Mouse (Mus musculus) limb, embryonic 11.5 days (tissue): ENCODE measurements around the gene 0610010K14Rik. TPM values are rescaled to one million over a fixed set of nuclear protein-coding genes. Genes with fewer than 3 reads are reported as not detected.

Source experiments
- ATAC-seq: fragments of 200-750 bp; cut with Nextera tagmentation; 2 replicates; pipeline ENCODE4 v1.8.0; 2017; ENCODE audit warnings: low read depth; ENCODE audit not compliant: insufficient number of reproducible peaks, low FRiP score, low TSS enrichment
- DNase-seq: peaks from one replicate; pipeline ENCODE4 v3.0.0-alpha.2; 2015; ENCODE audit warnings: low spot score
- H3K27ac ChIP-seq: fragments of 300-500 bp; sonication (generic); replicated peaks from 2 replicates; pipeline ENCODE4 v1.5.1; 2014; ENCODE audit warnings: low read depth, mild to moderate bottlenecking, low read length
- H3K27me3 ChIP-seq: fragments of 300-500 bp; sonication (generic); 2 replicates; pipeline ENCODE4 v1.6.1; 2014; ENCODE audit warnings: mild to moderate bottlenecking, low read length, mixed read lengths; ENCODE audit not compliant: control insufficient read depth, insufficient read depth
- H3K36me3 ChIP-seq: fragments of 300-500 bp; sonication (generic); 2 replicates; pipeline ENCODE4 v1.6.1; 2014; ENCODE audit warnings: mild to moderate bottlenecking, low read length, moderate library complexity, mixed read lengths; ENCODE audit not compliant: control insufficient read depth, insufficient read depth
- H3K4me1 ChIP-seq: fragments of 300-500 bp; sonication (generic); 2 replicates; pipeline ENCODE4 v1.6.1; 2014; ENCODE audit warnings: low read length, mixed read lengths; ENCODE audit not compliant: control insufficient read depth, insufficient read depth
- H3K4me2 ChIP-seq: fragments of 300-500 bp; sonication (generic); 2 replicates; pipeline ENCODE4 v1.6.1; 2014; ENCODE audit warnings: low read depth, mild to moderate bottlenecking, moderate library complexity; ENCODE audit not compliant: severe bottlenecking
- H3K4me3 ChIP-seq: fragments of 300-500 bp; sonication (generic); 2 replicates; pipeline ENCODE4 v1.5.1; 2014; ENCODE audit warnings: low read depth, low read length
- H3K9ac ChIP-seq: fragments of 300-500 bp; sonication (generic); 2 replicates; pipeline ENCODE4 v1.6.1; 2014; ENCODE audit warnings: mild to moderate bottlenecking, low read length
- H3K9me3 ChIP-seq: fragments of 300-500 bp; sonication (generic); 2 replicates; pipeline ENCODE4 v1.6.1; 2016; ENCODE audit warnings: low read length; ENCODE audit not compliant: control insufficient read depth
- WGBS: fragments of 180-500 bp; shearing (Covaris S2); extraction: QIAGEN DNeasy Blood & Tissue Kit; methylation state at CpG from one replicate; pipeline ENCODE4 v1.1.7; 2014; 5-methylcytosine and 5-hydroxymethylcytosine counted together
- polyA plus RNA-seq: library from polyadenylated mRNA; unstranded; fragments of >200 nt; fragmentation: Nextera tagmentation; extraction: Ambion mirVana; gene quantifications from 2 replicates; pipeline ENCODE4 v1.2.1, GENCODE M21; 2014

0610010K14Rik gene
- polyA plus RNA-seq, 1 experiment from 2014 or later = 216 TPM

DNA sequence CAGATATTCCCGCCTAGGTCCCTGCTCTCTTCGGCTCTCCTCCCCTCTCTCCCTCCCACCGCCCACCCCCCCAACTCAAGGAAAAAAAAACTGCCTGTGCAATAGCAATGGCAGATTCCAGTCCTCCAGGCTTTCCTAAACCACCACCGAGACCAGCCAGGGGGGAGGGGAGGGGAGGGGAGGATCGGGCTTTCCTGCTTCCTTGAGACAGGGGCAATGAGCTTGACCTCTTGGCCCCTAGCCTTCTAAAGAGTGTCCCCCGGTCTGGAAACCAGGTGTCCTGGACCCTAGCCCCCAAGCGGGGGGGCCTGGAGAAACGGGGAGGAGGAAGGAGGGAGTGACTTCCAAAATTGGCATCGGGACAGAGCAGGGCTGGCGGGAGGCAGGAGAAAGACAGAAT lies 5.2 kb downstream of the 0610010K14Rik start:
- Histone ChIP-seq H3K4me1 (peaks cover 23% of the 10 kb centered on the region), H3K4me2 (peak overlapping the region; percentile 61), H3K9me3 (no peaks in the 10 kb centered on the region), H3K27me3 (peaks cover 28% of the 10 kb centered on the region), H3K4me3 (peak overlapping the region; percentile 28), H3K9ac (peak overlapping the region; percentile 67), H3K27ac (no peak overlapping the region; the same call in 1 of the 2 replicates), H3K36me3 (peaks cover 7% of the 10 kb centered on the region; the same call in 1 of the 2 replicates)
- 6% methylated on average over 9 of the region's 10 CpGs for WGBS
- ATAC-seq (no peak), DNase-seq (peak; percentile 80)

DNA sequence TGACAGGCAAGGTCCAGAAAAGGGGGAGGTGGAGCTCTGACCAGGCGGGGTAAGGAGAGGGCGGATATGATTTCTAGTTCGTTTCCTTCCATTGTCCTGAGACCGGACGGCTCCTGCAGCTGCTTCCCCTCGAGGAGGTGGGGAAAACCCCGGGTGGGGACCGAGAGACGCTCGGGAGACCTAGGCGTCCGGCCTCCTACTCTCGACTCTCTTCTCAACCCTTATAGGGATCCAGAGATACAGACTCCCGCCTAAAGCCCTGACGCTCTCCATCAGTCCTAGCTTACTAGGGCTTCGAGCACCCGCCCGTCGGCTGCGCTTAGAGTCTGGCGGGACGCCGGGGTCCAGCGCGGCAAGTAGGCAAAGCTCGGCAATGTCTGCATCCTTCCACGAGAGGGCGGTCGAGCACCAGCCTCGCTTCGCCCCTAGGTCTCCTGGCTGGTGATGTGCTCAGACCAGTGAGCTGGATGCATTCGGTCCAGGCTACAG lies 7.4 kb downstream of the 0610010K14Rik start:
- ATAC-seq (peak; percentile 27; the same call in 1 of the 2 replicates), DNase-seq (peak; percentile 94)
- 2% methylated on average over 32 of the region's 32 CpGs for WGBS
- Histone ChIP-seq H3K27ac (no peak overlapping the region), H3K4me3 (peak overlapping the region; percentile 21; the same call in 1 of the 2 replicates), H3K27me3 (peaks cover 51% of the 10 kb centered on the region), H3K9ac (no peak overlapping the region), H3K4me2 (peak overlapping the region; percentile 37; the same call in 1 of the 2 replicates), H3K36me3 (peaks cover 7% of the 10 kb centered on the region; the same call in 1 of the 2 replicates), H3K9me3 (no peaks in the 10 kb centered on the region), H3K4me1 (peaks cover 20% of the 10 kb centered on the region)

DNA sequence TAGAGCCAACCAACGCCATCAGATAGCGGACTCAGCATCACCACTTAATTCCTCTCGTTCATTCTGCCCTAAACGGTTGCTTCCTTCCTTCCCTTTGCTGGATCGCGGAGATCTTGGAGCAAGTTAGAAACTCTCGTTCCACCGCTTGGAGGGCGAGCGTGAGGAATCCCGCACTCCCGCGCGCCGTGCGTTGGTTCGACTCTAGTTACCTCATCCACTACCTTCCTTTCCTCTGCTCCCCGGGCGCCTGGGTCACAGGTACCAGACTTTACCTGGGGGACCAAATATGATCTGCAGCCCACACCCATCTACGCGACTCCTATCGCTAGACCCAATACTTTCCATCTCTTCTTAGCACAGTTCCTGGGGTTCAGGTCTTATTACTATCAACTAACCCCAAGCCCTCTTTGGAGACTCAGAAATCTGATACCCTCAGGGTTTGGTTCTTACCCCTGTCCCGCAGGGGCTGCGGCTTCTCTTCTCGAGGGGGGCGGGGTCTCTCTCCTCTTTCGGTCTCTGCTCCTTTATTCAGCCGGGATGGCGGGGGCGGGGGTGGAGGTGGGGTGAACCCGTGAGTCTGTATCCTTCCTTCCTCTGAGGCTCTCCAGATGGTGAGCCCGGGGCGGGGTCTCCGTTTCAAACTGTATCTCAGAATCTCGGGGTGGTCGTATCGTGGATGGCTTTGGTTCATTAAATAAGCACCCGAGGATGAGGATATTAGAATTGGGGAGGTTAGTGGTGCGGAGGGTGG lies 8.3 kb downstream of the 0610010K14Rik start, which contains the start of gene Bcl6b:
Gene Bcl6b, minus strand, starts transcription at position 539 of the 751 bp plus-strand sequence.
- Histone ChIP-seq H3K36me3 (peaks cover 3% of the 10 kb centered on the region; the same call in 1 of the 2 replicates), H3K9me3 (no peaks in the 10 kb centered on the region), H3K4me1 (peaks cover 20% of the 10 kb centered on the region), H3K27me3 (peaks cover 55% of the 10 kb centered on the region), H3K27ac (no peak within 1 kb of the TSS), H3K9ac (peak within 1 kb of the TSS; percentile 17; the same call in 1 of the 2 replicates), H3K4me2 (peak within 1 kb of the TSS; percentile 37), H3K4me3 (peak within 1 kb of the TSS; percentile 21)
- DNase-seq = no peak
- 3% methylated on average over 39 of the region's 39 CpGs for WGBS
- no peak for ATAC-seq

DNA sequence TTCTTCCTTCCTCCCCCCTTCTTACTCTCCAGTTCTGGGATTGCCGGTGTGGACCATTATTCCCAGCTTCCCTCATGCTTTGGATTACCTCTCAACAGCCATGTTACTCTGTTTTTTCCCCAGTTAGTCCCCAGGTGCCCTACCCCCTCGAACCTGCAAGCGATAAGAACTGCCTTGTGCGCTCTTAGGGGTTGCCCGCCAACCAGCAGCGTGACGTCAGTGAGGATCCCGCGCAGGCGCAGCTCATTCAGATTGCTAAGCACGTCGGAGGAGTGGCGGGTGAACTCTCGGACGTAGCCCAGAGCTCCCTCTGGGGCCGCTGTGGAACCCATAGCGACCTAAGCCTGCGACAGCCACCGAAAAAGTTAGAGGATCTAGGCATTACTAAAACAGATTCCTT lies 8.9 kb downstream of the 0610010K14Rik start:
- peaks cover 55% of the 10 kb centered on the region for H3K27me3 ChIP-seq
- H3K4me2 ChIP-seq = peak overlapping the region; percentile 37
- H3K9me3 ChIP-seq = no peaks in the 10 kb centered on the region
- no peaks in the 10 kb centered on the region for H3K36me3 ChIP-seq
- WGBS = 1% methylated on average over 19 of the region's 19 CpGs
- no peak for ATAC-seq
- no peak overlapping the region for H3K27ac ChIP-seq
- H3K4me3 ChIP-seq = peak overlapping the region; percentile 21
- H3K9ac ChIP-seq = no peak overlapping the region; the same call in 1 of the 2 replicates
- H3K4me1 ChIP-seq = peaks cover 20% of the 10 kb centered on the region
- peak; percentile 82 for DNase-seq

DNA sequence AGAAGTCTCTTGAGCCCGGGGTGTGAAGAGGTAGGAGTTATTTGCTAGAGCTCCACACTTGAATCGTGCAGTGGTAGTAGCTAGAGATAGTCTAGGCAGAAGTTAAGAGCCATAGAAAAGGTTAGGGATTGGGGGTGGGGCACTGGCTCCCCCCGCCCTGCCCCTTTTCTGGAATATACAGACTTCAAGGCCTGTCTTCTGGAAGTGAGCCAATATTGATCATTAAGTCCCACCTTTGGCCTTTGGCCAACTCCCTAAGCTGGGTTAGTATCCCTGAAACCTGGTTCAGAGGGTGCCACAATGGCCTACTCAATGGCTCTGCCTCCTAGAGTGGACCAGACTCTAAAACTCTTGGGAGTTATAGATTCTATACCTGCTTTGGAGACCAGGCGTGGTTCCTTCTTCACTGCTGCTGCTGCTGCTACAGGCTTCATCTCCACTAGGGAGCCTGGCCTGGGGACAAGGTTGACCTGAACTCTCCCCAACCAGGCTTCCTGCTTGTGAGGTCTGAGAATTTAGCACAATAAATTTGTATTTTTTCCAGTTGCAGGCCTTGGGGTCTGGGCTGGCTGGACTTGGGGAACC lies 10.0 kb downstream of the 0610010K14Rik start:
- H3K27me3 ChIP-seq = peaks cover 55% of the 10 kb centered on the region
- no peak overlapping the region for H3K9ac ChIP-seq
- WGBS = 85% methylated on average over 4 of the region's 4 CpGs
- DNase-seq = no peak
- H3K9me3 ChIP-seq = no peaks in the 10 kb centered on the region
- peak overlapping the region; percentile 0; the same call in 1 of the 2 replicates for H3K4me2 ChIP-seq
- H3K4me3 ChIP-seq = no peak overlapping the region
- ATAC-seq = no peak
- H3K4me1 ChIP-seq = peaks cover 12% of the 10 kb centered on the region
- no peaks in the 10 kb centered on the region for H3K36me3 ChIP-seq
- no peak overlapping the region for H3K27ac ChIP-seq

DNA sequence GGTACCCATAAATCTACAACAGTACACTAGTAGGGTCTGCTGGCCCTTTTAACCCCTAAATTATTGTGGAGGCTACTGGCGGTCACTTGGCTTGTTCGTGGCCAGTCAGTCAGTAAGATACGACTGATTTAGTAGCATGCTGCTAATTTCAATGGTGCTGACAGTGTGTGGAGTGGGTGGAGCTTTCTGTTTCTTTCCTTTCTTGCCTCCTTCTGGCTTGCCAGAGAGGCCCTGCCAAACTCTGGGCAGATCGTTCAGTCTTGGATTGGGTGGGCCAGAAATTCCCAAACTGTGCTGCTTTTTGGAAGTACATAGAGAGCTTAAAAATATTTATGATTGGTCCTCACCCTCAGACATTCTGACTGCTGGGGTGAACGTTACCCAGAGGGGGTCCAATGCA lies 10.6 kb downstream of the 0610010K14Rik start:
- H3K27ac ChIP-seq = no peak overlapping the region
- H3K4me2 ChIP-seq = peak overlapping the region; percentile 39; the same call in 1 of the 2 replicates
- ATAC-seq (no peak), DNase-seq (no peak)
- no peaks in the 10 kb centered on the region for H3K9me3 ChIP-seq
- no peaks in the 10 kb centered on the region for H3K36me3 ChIP-seq
- H3K4me3 ChIP-seq = 0 out of 2 replicates have a peak overlapping the region, but pooled peaks have one; percentile 12
- WGBS = 31% methylated on average over 5 of the region's 5 CpGs
- peaks cover 55% of the 10 kb centered on the region for H3K27me3 ChIP-seq
- peaks cover 7% of the 10 kb centered on the region for H3K4me1 ChIP-seq
- H3K9ac ChIP-seq = no peak overlapping the region

DNA sequence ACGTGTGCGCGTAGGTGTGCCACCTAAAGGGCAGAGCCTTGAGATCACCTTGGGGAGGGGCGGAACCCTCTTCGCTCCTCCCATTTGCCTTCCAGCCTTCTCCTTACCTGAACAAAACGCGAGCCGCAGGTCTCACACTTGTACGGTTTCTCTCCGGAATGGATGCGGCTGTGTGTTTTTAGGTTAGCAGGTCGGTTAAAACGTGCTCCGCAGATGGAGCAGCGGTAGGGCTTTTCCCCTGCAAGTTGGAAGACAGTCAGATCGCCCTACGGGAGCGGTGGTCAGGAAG lies 11.2 kb downstream of the 0610010K14Rik start:
- no peaks in the 10 kb centered on the region for H3K36me3 ChIP-seq
- 0 out of 2 replicates have a peak overlapping the region, but pooled peaks have one; percentile 12 for H3K4me3 ChIP-seq
- DNase-seq (no peak), ATAC-seq (no peak)
- WGBS = 4% methylated on average over 18 of the region's 18 CpGs
- no peak overlapping the region for H3K9ac ChIP-seq
- H3K27ac ChIP-seq = no peak overlapping the region
- peaks cover 7% of the 10 kb centered on the region for H3K4me1 ChIP-seq
- no peaks in the 10 kb centered on the region for H3K9me3 ChIP-seq
- peaks cover 55% of the 10 kb centered on the region for H3K27me3 ChIP-seq
- H3K4me2 ChIP-seq = peak overlapping the region; percentile 39; the same call in 1 of the 2 replicates

DNA sequence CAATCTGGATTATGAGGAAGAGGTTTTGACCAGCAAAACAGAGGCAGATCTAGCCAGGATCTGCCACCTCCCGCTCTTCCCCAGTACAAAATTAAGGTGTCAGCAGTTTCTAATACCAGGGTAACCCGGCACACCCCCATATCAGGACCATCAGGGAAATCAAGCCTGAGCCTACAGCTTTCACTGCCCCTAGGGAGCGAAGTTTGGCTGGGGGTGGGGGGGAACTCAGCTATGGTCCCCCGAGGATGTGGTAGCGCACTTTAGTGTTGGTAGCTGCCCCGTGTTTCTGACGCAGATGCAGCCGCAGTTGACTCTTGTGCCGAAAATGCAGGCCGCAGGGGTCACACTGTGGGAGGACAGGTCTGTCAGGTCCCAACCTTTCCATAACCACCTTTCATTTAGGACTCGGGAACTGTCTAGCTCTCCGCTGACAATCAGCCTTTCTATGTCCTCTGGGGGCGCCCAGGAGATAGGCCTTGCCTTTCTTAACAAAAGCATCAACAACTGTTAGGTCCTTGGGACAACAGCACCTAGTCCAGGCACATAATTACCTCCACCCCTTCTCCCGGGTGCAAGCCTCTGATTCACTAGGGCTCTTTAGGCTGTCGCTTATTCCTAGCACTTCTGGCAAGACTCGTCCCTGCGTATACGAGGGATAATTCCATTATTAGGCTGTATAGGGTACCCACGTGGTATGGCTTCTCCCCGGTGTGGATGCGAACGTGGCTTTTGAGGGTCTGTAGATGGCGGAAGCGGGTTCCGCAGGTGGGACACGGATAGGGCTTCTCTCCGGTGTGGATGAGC lies 11.7 kb downstream of the 0610010K14Rik start:
- DNase-seq (no peak), ATAC-seq (no peak)
- WGBS = 14% methylated on average over 27 of the region's 27 CpGs
- Histone ChIP-seq H3K9me3 (no peaks in the 10 kb centered on the region), H3K4me2 (peak overlapping the region; percentile 39; the same call in 1 of the 2 replicates), H3K27ac (no peak overlapping the region), H3K4me1 (peaks cover 7% of the 10 kb centered on the region), H3K9ac (peak overlapping the region; percentile 13; the same call in 1 of the 2 replicates), H3K27me3 (peaks cover 55% of the 10 kb centered on the region), H3K36me3 (no peaks in the 10 kb centered on the region), H3K4me3 (peak overlapping the region; percentile 12; the same call in 1 of the 2 replicates)
